8 mouse cellular contexts compared by ENCODE assay signal in the genomic region with DNA sequence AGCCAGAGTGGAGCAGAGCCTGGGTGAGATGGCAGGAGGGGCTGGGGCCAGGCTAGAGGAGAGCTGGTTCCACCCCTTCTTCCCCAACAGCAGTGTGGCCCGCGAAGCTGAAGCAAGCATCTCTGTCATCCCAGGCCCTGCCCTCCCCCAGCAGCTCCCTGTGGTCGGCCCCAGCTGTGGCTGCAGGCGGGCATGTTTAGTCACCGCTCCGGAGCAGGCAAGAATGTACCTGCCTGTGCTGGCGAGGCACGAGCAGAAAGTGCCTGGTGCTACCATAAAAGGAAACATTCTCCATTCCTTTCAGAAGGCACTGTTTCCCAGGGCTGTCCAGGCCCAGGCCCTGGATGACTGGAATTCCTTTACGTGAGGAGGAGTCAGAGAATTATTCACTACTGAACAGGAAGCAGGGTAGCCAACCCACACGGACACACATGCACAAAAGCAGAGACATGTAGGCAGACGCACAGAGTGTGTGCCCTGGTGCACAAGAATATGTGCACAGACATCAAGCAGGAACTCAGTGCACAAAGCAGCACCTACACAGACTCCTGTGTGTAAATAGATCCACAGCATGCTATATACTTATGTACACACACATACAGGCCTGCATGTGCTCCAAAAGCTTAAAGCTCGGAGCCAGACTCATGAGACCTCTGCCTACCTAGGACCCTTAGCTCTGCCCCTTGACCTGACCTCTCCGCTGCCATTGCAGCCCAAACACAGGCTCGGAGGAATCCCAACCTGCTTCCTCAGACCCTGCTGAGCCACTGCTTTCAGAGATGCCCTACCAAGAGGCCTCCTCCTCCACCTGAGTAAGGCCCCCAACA. TPM values are rescaled to one million over a fixed set of nuclear protein-coding genes. Genes with fewer than 3 reads are reported as not detected.
A peak's percentile ranks its signal among the peaks of the same experiment; 100 is the strongest.
DNase-seq lines count a peak whose midpoint lies in the region; TF ChIP-seq lines count a peak whose summit lies in the region.

No protein-coding gene starts in this region.

- TF ChIP-seq POLR2A in thymus, adult 2 months (IDR thresholded peaks at IDR 0.05; ENCODE audit: control insufficient read depth, extremely low read depth, insufficient read depth, low read length, poor library complexity), result no peak

- H3K27ac ChIP-seq in embryonic facial prominence, embryonic 10.5 days (replicated peaks), result peak overlapping the region; percentile 86
- H3K27ac ChIP-seq in thymus, adult 2 months (ENCODE audit: control insufficient read depth, insufficient read depth, low read length), result peak overlapping the region; percentile 97

- H3K4me1 ChIP-seq in E14TG2a.4 (replicated peaks; ENCODE audit: low read depth, low read length), result peaks cover 99% of the 10 kb centered on the region
- H3K4me1 ChIP-seq in embryonic facial prominence, embryonic 10.5 days, result peaks cover 62% of the 10 kb centered on the region
- peaks cover 99% of the 10 kb centered on the region for H3K4me1 ChIP-seq in megakaryocyte, embryonic 14.5 days
- peaks cover 76% of the 10 kb centered on the region for H3K4me1 ChIP-seq in thymus, adult 2 months (replicated peaks; ENCODE audit: control insufficient read depth, insufficient read depth, low read length)

- no peak for TF ChIP-seq CTCF in E14TG2a.4 (conservative IDR thresholded peaks at IDR 0.05; ENCODE audit: low read length)
- no peak for TF ChIP-seq CTCF in thymus, adult 2 months (IDR thresholded peaks at IDR 0.05; ENCODE audit: borderline replicate concordance, control insufficient read depth, extremely low read depth, insufficient read depth, low read length, poor library complexity)

- 14% methylated on average over 14 of the region's 14 CpGs for WGBS in embryonic facial prominence, embryonic 10.5 days
- 18% methylated on average over 14 of the region's 14 CpGs for WGBS in thymus, adult 2 months

- intact Hi-C loops in heart, postnatal 10 days (cut with DNase I), result loop anchor here (5.0 kb wide), 1 partner anchor 113 kb away; no protein-coding TSS in a partner anchor

- DNase-seq in 416B (ENCODE audit: low read depth), result peak; percentile 87
- peak; percentile 85 for DNase-seq in embryonic facial prominence, embryonic 10.5 days (ENCODE audit: low spot score)
- DNase-seq in heart, postnatal 10 days, result peak; percentile 66 to 68
- DNase-seq in kidney, postnatal 4 days, result peak; percentile 74 to 85
- DNase-seq in thymus, adult 2 months, result peak; percentile 69
- no peak for DNase-seq in cerebellum, adult 11 months

- H3K9me3 ChIP-seq in E14TG2a.4 (ENCODE audit: low read length), result no peaks in the 10 kb centered on the region
- no peaks in the 10 kb centered on the region for H3K9me3 ChIP-seq in embryonic facial prominence, embryonic 10.5 days
- no peaks in the 10 kb centered on the region for H3K9me3 ChIP-seq in megakaryocyte, embryonic 14.5 days

- peaks cover 91% of the 10 kb centered on the region for H3K36me3 ChIP-seq in E14TG2a.4 (ENCODE audit: insufficient read depth, low read length)
- H3K36me3 ChIP-seq in embryonic facial prominence, embryonic 10.5 days (replicated peaks), result peaks cover 78% of the 10 kb centered on the region
- H3K36me3 ChIP-seq in megakaryocyte, embryonic 14.5 days (replicated peaks; ENCODE audit: low read length), result peaks cover 100% of the 10 kb centered on the region
- H3K36me3 ChIP-seq in thymus, adult 2 months (ENCODE audit: control insufficient read depth, insufficient read depth, low read length), result peaks cover 29% of the 10 kb centered on the region

- H3K4me3 ChIP-seq in E14TG2a.4 (replicated peaks; ENCODE audit: low read length), result peak overlapping the region; percentile 39
- no peak overlapping the region for H3K4me3 ChIP-seq in embryonic facial prominence, embryonic 10.5 days
- peak overlapping the region; percentile 86 for H3K4me3 ChIP-seq in megakaryocyte, embryonic 14.5 days (replicated peaks)
- H3K4me3 ChIP-seq in thymus, adult 2 months (ENCODE audit: control insufficient read depth, insufficient read depth, low read length), result no peak overlapping the region

- no peaks in the 10 kb centered on the region for H3K27me3 ChIP-seq in E14TG2a.4 (ENCODE audit: insufficient read depth, low read length)
- no peaks in the 10 kb centered on the region for H3K27me3 ChIP-seq in embryonic facial prominence, embryonic 10.5 days (replicated peaks; ENCODE audit: low read depth, poor library complexity, severe bottlenecking)
- no peaks in the 10 kb centered on the region for H3K27me3 ChIP-seq in megakaryocyte, embryonic 14.5 days (replicated peaks)
- no peaks in the 10 kb centered on the region for H3K27me3 ChIP-seq in thymus, adult 2 months (ENCODE audit: control insufficient read depth, insufficient read depth, low read length)

RNA-seq across cellular contexts. Expression of a gene that starts 42.1 kb away (rescaled TPM):
- 0.14 and 0.32 TPM in 2 replicates for polyA plus RNA-seq in embryonic facial prominence, embryonic 10.5 days (2016; fragmentation: Nextera tagmentation; extraction: Ambion mirVana)
- not detected for total RNA-seq in heart, postnatal 10 days (2021)
- 0.82 and 2.7 TPM in 2 replicates for polyA plus RNA-seq in megakaryocyte, embryonic 14.5 days (2012; ENCODE audit: insufficient read depth, low replicate concordance)
- polyA plus RNA-seq in thymus, adult 2 months (2012; rRNA removed), result 0.08 and 0.11 TPM in 2 replicates

RNA-seq across cellular contexts. Expression of a gene that starts 43.1 kb away (rescaled TPM):
- 45.7 and 46.9 TPM in 2 replicates for polyA plus RNA-seq in embryonic facial prominence, embryonic 10.5 days (2016; fragmentation: Nextera tagmentation; extraction: Ambion mirVana)
- 100 to 1,000 TPM; 206 to 221 TPM for total RNA-seq in heart, postnatal 10 days (2021)
- 1,439 and 1,641 TPM in 2 replicates for polyA plus RNA-seq in megakaryocyte, embryonic 14.5 days (2012; ENCODE audit: insufficient read depth, low replicate concordance)
- 167 and 193 TPM in 2 replicates for polyA plus RNA-seq in thymus, adult 2 months (2012; rRNA removed)

Comparison
In these comparisons a context has a peak if more than half of its experiments do, and no peak if none do; other contexts are left out.
1. H3K4me3 ChIP-seq: peak in E14TG2a.4 (single experiment) and megakaryocyte, embryonic 14.5 days (single experiment); none in embryonic facial prominence, embryonic 10.5 days (single experiment) and thymus, adult 2 months (single experiment).